In the genomic region with DNA sequence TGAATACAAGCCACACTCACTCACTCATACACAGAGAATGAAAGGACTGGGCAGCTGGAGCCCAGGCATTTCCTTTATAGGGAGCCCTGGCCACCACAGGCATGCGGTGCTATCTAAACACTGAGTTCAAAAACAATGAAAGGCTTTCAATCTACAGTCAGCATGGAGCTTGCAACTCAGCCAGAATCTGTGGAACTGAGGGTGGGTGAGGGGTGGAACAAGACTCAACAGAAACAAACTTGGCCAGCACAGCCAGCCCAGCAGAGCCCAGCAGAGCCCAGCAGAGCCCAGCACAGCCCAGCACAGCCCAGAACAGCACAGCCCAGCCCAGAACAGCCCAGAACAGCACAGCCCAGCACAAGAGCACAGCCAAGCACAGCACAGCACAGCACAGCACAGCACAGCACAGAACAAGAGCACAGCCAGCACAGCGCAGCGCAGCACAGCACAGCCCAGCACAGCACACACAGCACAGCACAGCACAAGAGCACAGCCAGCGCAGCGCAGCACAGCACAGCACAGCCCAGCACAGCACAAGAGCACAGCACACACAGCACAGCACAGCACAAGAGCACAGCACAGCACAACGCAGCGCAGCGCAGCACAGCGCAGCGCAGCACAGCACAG, we compare ENCODE assay signal across 8 mouse cellular contexts. TPM values are rescaled to one million over a fixed set of nuclear protein-coding genes. Genes with fewer than 3 reads are reported as not detected.
DNase-seq lines count a peak whose midpoint lies in the region; ATAC-seq and TF ChIP-seq lines count a peak whose summit lies in the region.

No protein-coding gene starts in this region.

- DNase-seq in G1E (ENCODE audit: low spot score), result no peak
- DNase-seq in forebrain, embryonic 10.5 days (ENCODE audit: extremely low spot score, low spot score), result no peak
- peak; percentile 79 for DNase-seq in layer of hippocampus, adult 9-11 months
- no peak for DNase-seq in T-cell, adult 2 months (ENCODE audit: low spot score)
- no peak for DNase-seq in spleen, postnatal 10 days (ENCODE audit: low spot score in 2 of 2)
- DNase-seq in adrenal gland, postnatal 14 days, result no peak

- H3ac ChIP-seq in C2C12 (ENCODE audit: control insufficient read depth, insufficient read length, low read depth), result peak overlapping the region; percentile 28

- no peaks in the 10 kb centered on the region; the same call in 1 of the 2 replicates for H3K9me3 ChIP-seq in G1E (replicated peaks)
- H3K9me3 ChIP-seq in forebrain, embryonic 10.5 days, result no peaks in the 10 kb centered on the region
- no peaks in the 10 kb centered on the region for H3K9me3 ChIP-seq in midbrain, embryonic 13.5 days

- ATAC-seq in G1E (ENCODE audit: extremely low read depth, insufficient number of reproducible peaks, low FRiP score, poor library complexity, severe bottlenecking), result no peak
- ATAC-seq in midbrain, embryonic 13.5 days, result peak; percentile 89

- peak overlapping the region; percentile 79 for H3K27ac ChIP-seq in forebrain, embryonic 10.5 days
- H3K27ac ChIP-seq in midbrain, embryonic 13.5 days, result peak overlapping the region; percentile 60; the same call in 1 of the 2 replicates

- H3K4me3 ChIP-seq in C2C12 (ENCODE audit: insufficient read depth, poor library complexity, severe bottlenecking) (no peak overlapping the region), G1E (ENCODE audit: low read depth, low read length) (peak overlapping the region; percentile 24)
- no peak overlapping the region for H3K4me3 ChIP-seq in forebrain, embryonic 10.5 days
- no peak overlapping the region for H3K4me3 ChIP-seq in midbrain, embryonic 13.5 days (replicated peaks)

- H3K36me3 ChIP-seq in C2C12 (ENCODE audit: control insufficient read depth, insufficient read depth), result peaks cover 4% of the 10 kb centered on the region
- peaks cover 86% of the 10 kb centered on the region for H3K36me3 ChIP-seq in G1E (replicated peaks)
- H3K36me3 ChIP-seq in forebrain, embryonic 10.5 days (replicated peaks), result peaks cover 73% of the 10 kb centered on the region
- H3K36me3 ChIP-seq in midbrain, embryonic 13.5 days, result peaks cover 35% of the 10 kb centered on the region

- H3K4me2 ChIP-seq in midbrain, embryonic 13.5 days (replicated peaks), result no peak overlapping the region

- peaks cover 7% of the 10 kb centered on the region for H3K79me2 ChIP-seq in C2C12 (ENCODE audit: control insufficient read depth, insufficient read depth)

- no peak overlapping the region for H3K9ac ChIP-seq in midbrain, embryonic 13.5 days (replicated peaks)

- peaks cover 6% of the 10 kb centered on the region; the same call in 1 of the 2 replicates for H3K4me1 ChIP-seq in G1E (ENCODE audit: insufficient read depth, low read depth, low read length)
- peaks cover 13% of the 10 kb centered on the region for H3K4me1 ChIP-seq in forebrain, embryonic 10.5 days
- H3K4me1 ChIP-seq in midbrain, embryonic 13.5 days (replicated peaks), result peaks cover 8% of the 10 kb centered on the region

- TF ChIP-seq CTCF in C2C12 (IDR thresholded peaks at IDR 0.05; ENCODE audit: control insufficient read depth, insufficient read depth, insufficient read length) (no peak), G1E (IDR thresholded peaks at IDR 0.05; ENCODE audit: low read depth, low read length) (no peak)

- H3K27me3 ChIP-seq in C2C12 (ENCODE audit: control insufficient read depth, insufficient read depth, insufficient read length), result no peaks in the 10 kb centered on the region
- H3K27me3 ChIP-seq in G1E (ENCODE audit: insufficient read depth, low read length), result no peaks in the 10 kb centered on the region
- no peaks in the 10 kb centered on the region for H3K27me3 ChIP-seq in forebrain, embryonic 10.5 days (ENCODE audit: poor library complexity, severe bottlenecking)
- no peaks in the 10 kb centered on the region for H3K27me3 ChIP-seq in midbrain, embryonic 13.5 days

- no peaks in the 10 kb centered on the region for H3K79me3 ChIP-seq in C2C12 (ENCODE audit: low read depth)

- 86% methylated on average over 10 of the region's 10 CpGs for WGBS in forebrain, embryonic 10.5 days
- WGBS in midbrain, embryonic 13.5 days, result 90% methylated on average over 10 of the region's 10 CpGs

TF ChIP-seq in C2C12, 6 proteins besides CTCF, POLR2A, EP300 and RAD21:
- TF ChIP-seq MAX (IDR thresholded peaks at IDR 0.05) (peak; percentile 32), FOSL1 (IDR thresholded peaks at IDR 0.05; ENCODE audit: insufficient read depth, low read length, poor library complexity, severe bottlenecking) (no peak), MYOG (IDR thresholded peaks at IDR 0.05; ENCODE audit: control insufficient read depth, extremely low read depth, insufficient read length) (no peak), MYOD1 (IDR thresholded peaks at IDR 0.05; ENCODE audit: control insufficient read depth, insufficient read length, low read depth) (peak; percentile 48)

RNA-seq across cellular contexts. Expression of a gene that starts 56.5 kb away (rescaled TPM):
- polyA plus RNA-seq in C2C12 (2012; fragmentation: generic; extraction: Trizol) (7.8 TPM), G1E (2012) (25.0 and 25.6 TPM in 2 replicates)
- total RNA-seq in G1E (2014; fragmentation: Nextera tagmentation) (36.6 and 47.2 TPM in 2 replicates), G1E (2017) (26.6 and 26.7 TPM in 2 replicates)
- polyA plus RNA-seq in forebrain, embryonic 10.5 days (2016; fragmentation: Nextera tagmentation; extraction: Ambion mirVana), result 11.9 and 13.3 TPM in 2 replicates
- 25.8 and 28.2 TPM in 2 replicates for polyA plus RNA-seq in midbrain, embryonic 13.5 days (2015; fragmentation: Nextera tagmentation; extraction: Ambion mirVana)
- total RNA-seq in adrenal gland, postnatal 14 days (2021), result 27.2 and 32.9 TPM in 2 replicates
